Mouse (Mus musculus) erythroblast, embryonic 14.5 days (primary cell): ENCODE measurements around the gene Sgca. TPM values are rescaled to one million over a fixed set of nuclear protein-coding genes. Genes with fewer than 3 reads are reported as not detected.

Source experiments
- H3K27me3 ChIP-seq: 2 replicates; pipeline ENCODE4 v1.6.1; 2012; ENCODE audit warnings: inconsistent platforms; ENCODE audit not compliant: control insufficient read depth
- H3K36me3 ChIP-seq: 2 replicates; pipeline ENCODE4 v1.6.1; 2012; ENCODE audit warnings: mild to moderate bottlenecking, inconsistent platforms; ENCODE audit not compliant: control insufficient read depth
- H3K4me1 ChIP-seq: 2 replicates; pipeline ENCODE4 v1.6.1; 2012; ENCODE audit warnings: inconsistent platforms; ENCODE audit not compliant: control insufficient read depth
- H3K4me3 ChIP-seq: replicated peaks from 2 replicates; pipeline ENCODE3; 2012; ENCODE audit warnings: moderate library complexity, mild to moderate bottlenecking, inconsistent platforms
- H3K9me3 ChIP-seq: 2 replicates; pipeline ENCODE4 v1.6.1; 2012; ENCODE audit warnings: low read length, inconsistent platforms, mixed read lengths; ENCODE audit not compliant: control insufficient read depth
- GATA1 ChIP-seq: IDR thresholded peaks from 2 replicates; pipeline ENCODE4 v1.6.1; 2012; ENCODE audit warnings: low read length, inconsistent platforms, mixed read lengths
- TAL1 ChIP-seq: IDR thresholded peaks from 3 replicates; pipeline ENCODE4 v1.6.1; 2012; ENCODE audit warnings: low read length, inconsistent platforms, mixed read lengths
- polyA plus RNA-seq: library from polyadenylated mRNA; stranded (reverse); fragments of >175 nt; gene quantifications from 2 replicates; pipeline ENCODE4 v1.2.3, GENCODE M21; 2012

Sgca gene
- polyA plus RNA-seq, 1 experiment, result not detected

DNA sequence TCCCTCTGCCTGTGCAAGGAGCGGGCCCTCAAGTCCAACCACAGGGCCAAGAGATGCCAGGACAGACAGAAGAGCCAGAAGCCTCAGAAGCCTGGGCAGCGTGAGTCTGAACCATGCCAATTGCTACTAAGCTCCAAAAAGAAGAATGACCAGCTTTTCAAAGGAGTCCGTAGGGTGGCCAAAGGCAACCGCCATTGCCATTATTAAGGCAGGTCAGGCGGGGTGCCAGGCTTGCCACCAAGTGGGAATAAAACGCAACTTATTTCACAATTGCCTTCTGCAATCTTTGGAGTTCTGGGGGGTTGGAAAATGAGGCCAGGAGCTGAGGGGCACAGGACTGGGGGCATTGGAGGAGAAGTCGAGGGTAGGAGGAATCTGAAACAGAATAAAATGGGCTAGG lies 7.9 kb downstream of the Sgca start:
- H3K4me1 ChIP-seq, result peaks cover 2% of the 10 kb centered on the region
- H3K27me3 ChIP-seq, result peaks cover 31% of the 10 kb centered on the region
- H3K36me3 ChIP-seq, result no peaks in the 10 kb centered on the region
- TF ChIP-seq TAL1 (no peak), GATA1 (no peak)
- no peaks in the 10 kb centered on the region for H3K9me3 ChIP-seq
- H3K4me3 ChIP-seq, result no peak overlapping the region

DNA sequence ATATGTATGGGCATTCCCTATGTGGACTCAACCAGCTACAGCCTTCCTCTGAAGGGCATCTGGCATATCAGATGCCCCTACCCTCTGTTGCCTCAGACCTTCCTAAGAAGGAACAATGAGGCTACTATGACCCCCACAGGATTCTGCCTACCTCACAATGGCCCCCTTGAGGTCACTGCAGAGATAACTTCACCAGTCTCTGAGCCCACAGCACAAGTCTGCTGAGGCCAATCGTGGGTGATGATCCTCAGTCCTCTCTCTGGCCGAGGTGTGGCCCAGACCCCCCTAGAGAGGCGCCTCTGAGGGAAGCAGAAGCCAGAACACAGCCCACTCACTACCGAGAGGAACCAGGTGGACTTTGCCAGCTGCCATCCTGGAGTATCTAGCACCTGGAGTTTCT lies 8.7 kb downstream of the Sgca start, which contains the start of gene Hils1:
Gene Hils1, plus strand, starts transcription at position 175 of the 400 bp plus-strand sequence.
- Histone ChIP-seq H3K27me3 (peaks cover 34% of the 10 kb centered on the region), H3K36me3 (no peaks in the 10 kb centered on the region), H3K9me3 (no peaks in the 10 kb centered on the region), H3K4me1 (peaks cover 2% of the 10 kb centered on the region), H3K4me3 (no peak within 1 kb of the TSS)
- no peak for TF ChIP-seq GATA1
- TF ChIP-seq TAL1, result no peak

DNA sequence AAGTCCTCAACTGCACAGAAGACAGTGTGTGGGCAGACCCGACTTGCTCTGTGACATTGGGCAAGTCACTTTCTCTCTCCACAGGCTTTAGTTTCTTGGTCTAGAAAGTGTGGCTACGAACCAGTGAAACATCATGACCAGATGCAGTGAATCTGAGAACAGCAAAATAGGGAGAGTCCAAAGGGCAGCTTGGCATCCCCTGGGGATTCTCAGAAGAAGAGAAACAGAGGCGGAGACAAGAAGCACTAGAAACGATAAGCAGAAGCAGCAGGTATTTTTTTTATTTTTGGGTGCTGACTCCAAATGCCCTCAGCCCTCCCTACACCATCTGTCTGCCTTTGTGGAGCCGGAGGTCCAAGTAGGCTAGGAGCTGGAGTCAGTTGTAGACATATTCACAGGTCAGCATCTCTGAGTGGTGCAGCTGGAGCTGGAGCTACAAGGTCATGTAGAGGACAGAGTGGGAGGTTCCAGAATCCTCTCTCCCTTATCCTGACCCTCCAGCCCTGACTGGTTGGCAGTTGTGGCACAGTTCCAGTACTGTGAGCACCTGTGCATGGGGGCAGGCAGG lies 13.5 kb downstream of the Sgca start:
- H3K9me3 ChIP-seq, result no peaks in the 10 kb centered on the region
- H3K4me1 ChIP-seq, result peaks cover 4% of the 10 kb centered on the region
- no peak overlapping the region for H3K4me3 ChIP-seq
- peaks cover 24% of the 10 kb centered on the region for H3K27me3 ChIP-seq
- TF ChIP-seq GATA1 (no peak), TAL1 (no peak)
- no peaks in the 10 kb centered on the region for H3K36me3 ChIP-seq

DNA sequence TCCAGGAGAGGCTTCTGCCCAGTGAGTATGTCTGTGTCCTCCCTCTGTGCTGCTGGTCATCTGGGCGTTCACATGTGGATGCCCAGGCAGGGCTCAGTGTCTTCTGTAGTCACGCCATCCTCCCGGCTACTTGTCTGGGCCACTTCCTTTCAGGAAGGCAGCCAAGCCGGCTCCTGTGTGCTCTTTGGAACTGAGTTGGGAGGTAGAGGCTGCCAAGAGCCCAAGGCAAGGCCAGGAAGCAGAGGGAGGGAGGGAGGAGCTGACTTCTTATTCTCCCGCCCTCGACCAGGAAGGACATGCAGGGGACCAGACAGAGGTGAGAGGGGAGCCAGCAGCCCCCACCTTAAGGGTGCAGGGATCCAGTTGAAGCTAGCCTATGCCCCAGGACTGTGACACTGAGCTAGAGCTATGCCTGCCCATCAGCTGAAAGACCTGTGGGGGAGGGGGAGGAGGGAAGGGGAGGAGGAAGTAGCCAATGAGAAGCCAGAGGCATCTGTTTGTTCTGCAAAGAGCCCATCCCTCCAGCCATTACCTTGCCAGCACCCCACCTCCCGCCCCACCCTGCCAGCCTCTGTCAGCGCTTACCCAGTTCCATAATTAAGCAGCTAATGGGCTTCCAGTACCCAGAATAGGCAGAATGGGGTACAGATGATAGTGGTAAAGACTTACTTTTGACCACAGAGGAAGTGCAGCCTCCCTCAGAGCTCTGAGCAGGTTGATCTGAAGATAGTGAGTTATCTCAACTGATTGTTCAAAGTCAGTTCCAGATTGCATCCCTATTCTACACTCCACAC lies 17.9 kb downstream of the Sgca start:
- Histone ChIP-seq H3K4me1 (peaks cover 4% of the 10 kb centered on the region), H3K9me3 (no peaks in the 10 kb centered on the region), H3K36me3 (no peaks in the 10 kb centered on the region), H3K4me3 (no peak overlapping the region), H3K27me3 (peaks cover 25% of the 10 kb centered on the region)
- TF ChIP-seq GATA1 (no peak), TAL1 (no peak)

DNA sequence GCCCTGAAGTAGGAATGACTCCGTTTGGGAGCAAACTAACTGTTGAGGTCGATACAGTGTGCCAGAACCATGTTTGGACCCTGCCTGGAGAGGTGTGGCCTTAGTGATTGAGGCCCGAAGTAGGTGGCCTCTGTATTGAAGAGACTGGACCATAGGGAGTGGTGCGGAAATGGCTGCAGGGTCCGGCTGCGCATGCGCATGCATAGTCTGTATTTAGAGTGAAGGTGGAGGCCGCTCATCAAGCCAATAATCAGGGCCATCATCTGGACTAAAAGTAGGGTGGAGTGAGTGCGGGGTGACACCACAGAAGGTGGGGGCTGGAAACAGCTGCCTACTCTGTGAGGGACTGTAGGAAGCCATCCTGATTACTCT lies 18.4 kb downstream of the Sgca start:
- no peaks in the 10 kb centered on the region for H3K9me3 ChIP-seq
- no peak for TF ChIP-seq GATA1
- no peak for TF ChIP-seq TAL1
- no peak overlapping the region for H3K4me3 ChIP-seq
- H3K36me3 ChIP-seq, result no peaks in the 10 kb centered on the region
- peaks cover 4% of the 10 kb centered on the region for H3K4me1 ChIP-seq
- peaks cover 22% of the 10 kb centered on the region for H3K27me3 ChIP-seq

DNA sequence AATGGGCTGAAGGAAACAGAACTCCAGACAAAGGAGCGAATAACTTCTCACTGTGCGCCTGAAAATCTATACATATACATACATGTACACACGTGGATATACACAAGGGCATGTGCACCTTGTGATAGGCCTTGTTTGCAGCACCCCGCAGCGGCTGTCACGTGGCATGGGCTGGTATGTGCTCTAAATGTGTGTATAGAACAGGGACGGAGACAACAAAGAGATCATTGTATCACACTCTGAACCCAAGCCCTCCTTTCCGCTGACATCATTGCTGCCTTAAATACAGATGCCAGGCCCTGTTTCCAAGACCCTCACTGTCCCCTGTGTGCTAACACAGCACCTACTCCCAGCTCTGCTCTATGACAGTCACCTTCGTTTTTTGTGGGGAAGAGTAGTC lies 21.0 kb downstream of the Sgca start:
- H3K36me3 ChIP-seq, result no peaks in the 10 kb centered on the region
- peaks cover 24% of the 10 kb centered on the region for H3K27me3 ChIP-seq

DNA sequence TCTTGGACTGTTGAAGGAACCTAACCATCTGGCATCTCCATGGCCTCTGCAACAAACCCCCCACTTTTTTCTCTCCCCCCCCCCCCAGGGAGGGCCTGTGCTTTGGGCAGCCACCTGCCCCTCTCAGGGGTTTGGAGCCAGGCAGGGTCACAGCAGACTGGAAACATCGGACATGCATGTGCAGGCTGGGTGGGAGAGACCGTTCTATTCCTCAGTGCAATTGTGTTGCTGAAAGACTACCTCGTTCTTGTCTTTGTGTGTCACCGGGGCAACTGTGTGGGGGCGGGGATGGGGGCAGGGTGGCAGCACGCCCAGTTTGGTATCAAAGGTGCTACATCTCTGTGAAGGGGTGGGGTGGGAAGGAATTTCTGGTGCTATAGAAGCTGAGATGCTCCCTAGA lies 24.0 kb downstream of the Sgca start:
- H3K27me3 ChIP-seq, result peaks cover 7% of the 10 kb centered on the region
- no peaks in the 10 kb centered on the region for H3K9me3 ChIP-seq
- TF ChIP-seq GATA1 (no peak), TAL1 (no peak)
- H3K4me3 ChIP-seq, result no peak overlapping the region
- H3K4me1 ChIP-seq, result no peaks in the 10 kb centered on the region
- H3K36me3 ChIP-seq, result no peaks in the 10 kb centered on the region

More for the DNA sequence above, 21.0 kb downstream of the Sgca start:
- H3K9me3 ChIP-seq, result no peaks in the 10 kb centered on the region
- TF ChIP-seq GATA1, result no peak
- TF ChIP-seq TAL1, result no peak
- no peak overlapping the region for H3K4me3 ChIP-seq
- peaks cover 4% of the 10 kb centered on the region for H3K4me1 ChIP-seq

DNA sequence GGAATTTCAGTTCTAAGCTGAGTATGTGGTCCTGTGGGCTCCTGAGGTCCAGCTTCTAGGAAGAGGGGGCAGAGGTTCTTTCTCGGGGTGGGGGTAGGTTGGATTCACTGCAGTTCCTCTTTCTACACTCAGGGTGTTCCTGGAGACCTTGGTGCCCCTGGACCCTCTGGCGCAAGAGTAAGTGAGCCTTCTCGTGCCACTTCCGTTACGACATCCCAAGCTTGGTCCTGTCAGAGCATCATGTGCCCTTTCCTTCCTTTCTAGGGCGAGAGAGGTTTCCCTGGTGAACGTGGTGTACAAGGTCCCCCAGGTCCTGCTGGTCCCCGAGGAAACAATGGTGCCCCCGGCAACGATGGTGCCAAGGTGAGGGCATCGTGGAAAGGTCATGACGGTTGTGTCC lies 30.9 kb downstream of the Sgca start:
- TF ChIP-seq GATA1 (no peak), TAL1 (no peak)
- Histone ChIP-seq H3K36me3 (no peaks in the 10 kb centered on the region), H3K9me3 (no peaks in the 10 kb centered on the region), H3K27me3 (peaks cover 35% of the 10 kb centered on the region), H3K4me3 (no peak overlapping the region), H3K4me1 (no peaks in the 10 kb centered on the region; the same call in 1 of the 2 replicates)

DNA sequence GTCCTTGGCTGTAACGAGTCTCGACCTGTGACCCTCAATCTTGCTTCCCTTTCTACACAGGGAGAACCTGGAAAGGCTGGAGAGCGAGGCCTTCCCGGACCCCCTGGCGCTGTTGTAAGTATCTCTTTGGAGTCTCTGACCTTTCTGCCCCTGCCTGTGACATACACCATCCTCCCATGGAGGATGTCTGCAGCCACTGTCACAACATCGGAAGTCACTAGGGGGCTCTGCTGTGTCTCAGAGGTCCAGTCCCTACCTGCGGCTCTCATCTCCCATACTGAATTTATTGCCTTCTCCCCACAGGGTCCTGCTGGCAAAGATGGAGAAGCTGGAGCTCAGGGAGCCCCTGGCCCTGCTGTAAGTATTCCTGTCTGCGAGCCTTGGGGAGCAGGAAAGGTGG lies 31.8 kb downstream of the Sgca start:
- Histone ChIP-seq H3K4me1 (no peaks in the 10 kb centered on the region; the same call in 1 of the 2 replicates), H3K27me3 (peaks cover 44% of the 10 kb centered on the region), H3K4me3 (no peak overlapping the region), H3K9me3 (no peaks in the 10 kb centered on the region), H3K36me3 (no peaks in the 10 kb centered on the region)
- no peak for TF ChIP-seq TAL1
- no peak for TF ChIP-seq GATA1

DNA sequence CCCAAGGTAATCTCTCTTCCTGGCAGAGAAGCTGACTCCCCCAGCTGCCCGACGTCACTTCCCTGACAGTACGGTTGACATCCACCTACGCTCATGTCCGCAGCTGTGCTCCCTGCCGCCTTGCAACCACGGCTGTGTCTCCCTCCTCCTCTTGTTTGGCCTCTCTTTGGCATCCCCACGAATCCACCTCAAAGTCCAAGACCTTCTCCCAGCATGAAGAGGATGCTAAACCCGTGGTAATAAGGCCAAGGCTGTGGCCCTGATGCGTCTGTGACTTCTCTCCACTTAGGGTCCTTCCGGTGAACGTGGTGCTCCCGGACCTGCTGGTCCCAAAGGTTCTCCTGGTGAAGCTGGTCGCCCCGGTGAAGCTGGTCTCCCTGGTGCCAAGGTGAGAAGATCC lies 33.1 kb downstream of the Sgca start:
- H3K9me3 ChIP-seq, result no peaks in the 10 kb centered on the region
- no peak for TF ChIP-seq GATA1
- TF ChIP-seq TAL1, result no peak
- peaks cover 57% of the 10 kb centered on the region for H3K27me3 ChIP-seq
- no peaks in the 10 kb centered on the region; the same call in 1 of the 2 replicates for H3K4me1 ChIP-seq
- no peak overlapping the region for H3K4me3 ChIP-seq
- H3K36me3 ChIP-seq, result no peaks in the 10 kb centered on the region
